Mouse (Mus musculus) liver, embryonic 14.5 days (tissue): ENCODE results near the gene Selplg.

Source experiments
- CTCF ChIP-seq: IDR thresholded peaks from 2 replicates; pipeline ENCODE4 v1.5.1; 2016; ENCODE audit warnings: antibody characterized with exemption, low read depth, control low read depth
- EP300 ChIP-seq: IDR thresholded peaks from 2 replicates; pipeline ENCODE4 v1.6.1; 2016; ENCODE audit warnings: antibody characterized with exemption, low read depth

DNA sequence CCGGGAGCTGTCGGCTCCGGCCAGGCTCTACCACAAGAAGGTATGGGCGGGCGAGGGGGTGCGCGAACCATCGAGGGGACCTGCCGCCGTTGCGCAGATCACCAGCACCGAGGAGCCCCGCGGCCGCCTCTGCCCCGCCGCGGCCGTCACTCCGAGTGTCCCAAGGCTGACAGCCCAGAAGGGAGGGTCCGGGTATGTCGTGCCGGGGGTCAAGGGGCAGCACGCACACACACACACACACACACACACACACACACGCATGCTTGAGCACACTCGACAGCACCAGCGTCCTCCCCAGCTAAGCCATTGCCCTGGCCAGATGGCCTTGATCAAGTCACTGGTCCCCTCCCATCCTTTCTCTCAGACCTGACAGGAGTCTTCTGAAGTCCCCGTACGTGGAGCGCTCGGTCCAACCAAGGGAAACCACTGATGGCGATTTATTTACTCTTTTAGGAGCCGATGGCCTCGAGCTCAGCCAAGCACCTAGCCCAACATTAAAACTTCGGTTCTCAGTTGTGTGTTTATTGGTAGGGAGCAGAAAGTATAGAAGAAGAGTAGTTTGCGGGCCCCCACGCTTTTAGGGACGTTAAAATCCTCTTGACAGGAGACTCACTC is 59.4 kb downstream of the Selplg start:
- no peak for TF ChIP-seq EP300
- TF ChIP-seq CTCF, result no peak
